Mouse (Mus musculus): Measurements from ENCODE around the gene Zbtb11. TPM values are rescaled to one million over a fixed set of nuclear protein-coding genes. Genes with fewer than 3 reads are reported as not detected.
"Not testable (repeated sequence)": the region's sequence is repeated elsewhere in the genome, so short reads cannot be mapped to it uniquely, and the experiment has no call there.

Zbtb11 gene
- polyA plus RNA-seq, 1 experiment, result 6.1 TPM

DNA sequence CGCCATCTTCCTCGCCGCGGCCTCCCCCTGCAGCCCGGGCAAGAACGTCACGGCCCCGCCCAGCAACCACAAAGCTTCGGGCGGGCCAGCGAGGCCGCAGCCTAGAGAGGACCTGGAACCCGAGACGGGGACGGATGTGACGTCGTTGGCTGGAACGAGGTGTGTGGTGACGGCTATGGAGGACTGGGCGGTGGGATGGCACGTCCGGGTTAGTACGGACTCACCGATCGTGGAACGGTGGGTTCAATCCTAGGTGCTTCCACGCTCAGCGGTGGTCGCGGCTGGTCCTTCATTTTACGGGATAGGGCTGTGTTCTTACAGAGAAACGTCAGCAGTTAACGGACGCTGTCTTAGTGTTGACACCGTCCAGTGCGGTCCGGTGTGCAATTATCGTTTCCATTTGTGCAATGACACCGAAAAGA, 56.0 kb downstream of the Zbtb11 start, which contains the start of gene Pcnp:
Pcnp (minus strand) TSS at position 79 of the 422 bp plus-strand sequence.
- H3K4me3 ChIP-seq (ENCODE audit: control insufficient read depth, insufficient read depth, low read length), result peak within 1 kb of the TSS; percentile 63
- under 1% methylated on average over 39 of the region's 39 CpGs for WGBS
- H3K27ac ChIP-seq (ENCODE audit: control insufficient read depth, insufficient read depth, low read length), result peak within 1 kb of the TSS; percentile 65; the same call in 1 of the 2 replicates
- no peaks in the 10 kb centered on the region for H3K4me1 ChIP-seq (replicated peaks; ENCODE audit: control insufficient read depth, insufficient read depth, low read length)
- peak; percentile 96 for DNase-seq
- peaks cover 19% of the 10 kb centered on the region for H3K36me3 ChIP-seq (ENCODE audit: control insufficient read depth, insufficient read depth, low read length)
- no peaks in the 10 kb centered on the region for H3K27me3 ChIP-seq (ENCODE audit: control insufficient read depth, insufficient read depth, low read length)
- 0 out of 2 replicates have a peak, but pooled peaks have one; percentile 48 for TF ChIP-seq CTCF (IDR thresholded peaks at IDR 0.05; ENCODE audit: borderline replicate concordance, control insufficient read depth, extremely low read depth, insufficient read depth, low read length, poor library complexity)
- peak; percentile 74; the same call in 1 of the 2 replicates for TF ChIP-seq POLR2A (IDR thresholded peaks at IDR 0.05; ENCODE audit: control insufficient read depth, extremely low read depth, insufficient read depth, low read length, poor library complexity)

DNA sequence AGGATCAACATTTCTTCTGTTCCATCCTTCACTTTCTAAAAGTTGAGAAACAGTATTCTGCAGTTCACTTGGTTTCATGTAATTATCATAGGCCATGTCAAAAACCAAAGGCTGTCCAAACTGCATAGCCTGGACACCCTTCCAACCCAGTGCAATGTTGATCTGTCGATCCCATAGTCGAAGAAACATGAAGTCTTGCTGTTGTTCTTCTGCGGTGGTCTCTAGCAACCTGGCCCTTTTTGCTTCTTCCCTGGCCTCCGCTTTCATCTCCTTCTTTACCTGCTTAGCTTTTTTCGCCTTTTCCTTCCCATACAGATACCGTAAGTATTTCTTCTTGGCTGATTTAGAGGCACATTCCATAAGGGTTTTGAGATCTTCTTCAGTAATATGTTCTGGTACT, 60.9 kb downstream of the Zbtb11 start:
- Histone ChIP-seq H3K4me1 (replicated peaks; ENCODE audit: control insufficient read depth, insufficient read depth, low read length) (peaks cover 5% of the 10 kb centered on the region; the same call in 1 of the 2 replicates), H3K27ac (ENCODE audit: control insufficient read depth, insufficient read depth, low read length) (no peak overlapping the region), H3K36me3 (ENCODE audit: control insufficient read depth, insufficient read depth, low read length) (peaks cover 15% of the 10 kb centered on the region), H3K27me3 (ENCODE audit: control insufficient read depth, insufficient read depth, low read length) (no peaks in the 10 kb centered on the region), H3K4me3 (ENCODE audit: control insufficient read depth, insufficient read depth, low read length) (no peak overlapping the region)
- no peak for DNase-seq
- WGBS, result 98% methylated on average over 6 of the region's 6 CpGs
- TF ChIP-seq POLR2A (IDR thresholded peaks at IDR 0.05; ENCODE audit: control insufficient read depth, extremely low read depth, insufficient read depth, low read length, poor library complexity) (no peak), CTCF (IDR thresholded peaks at IDR 0.05; ENCODE audit: borderline replicate concordance, control insufficient read depth, extremely low read depth, insufficient read depth, low read length, poor library complexity) (no peak)

DNA sequence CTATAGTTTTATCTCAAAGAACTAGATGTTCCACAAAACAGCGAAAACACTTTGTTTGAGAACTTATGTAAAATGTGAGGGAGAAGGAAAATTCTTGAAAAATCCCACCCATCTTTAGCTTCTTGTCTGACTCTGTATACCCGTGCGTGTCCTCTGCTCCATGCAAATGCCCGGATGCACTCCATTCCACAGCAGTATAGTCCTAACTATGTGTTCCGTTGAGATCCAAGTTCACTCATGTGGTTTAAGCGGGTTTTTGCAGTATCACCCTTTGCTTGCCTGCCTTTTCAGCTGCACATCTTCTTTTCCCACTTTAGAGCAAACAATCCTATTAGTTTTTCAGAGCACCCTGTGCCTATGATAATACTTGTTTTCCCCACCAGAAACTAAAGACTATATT, 62.8 kb downstream of the Zbtb11 start:
- Histone ChIP-seq H3K27ac (ENCODE audit: control insufficient read depth, insufficient read depth, low read length) (no peak overlapping the region), H3K27me3 (ENCODE audit: control insufficient read depth, insufficient read depth, low read length) (no peaks in the 10 kb centered on the region), H3K36me3 (ENCODE audit: control insufficient read depth, insufficient read depth, low read length) (peaks cover 15% of the 10 kb centered on the region), H3K4me3 (ENCODE audit: control insufficient read depth, insufficient read depth, low read length) (no peak overlapping the region), H3K4me1 (replicated peaks; ENCODE audit: control insufficient read depth, insufficient read depth, low read length) (peaks cover 5% of the 10 kb centered on the region; the same call in 1 of the 2 replicates)
- TF ChIP-seq POLR2A (IDR thresholded peaks at IDR 0.05; ENCODE audit: control insufficient read depth, extremely low read depth, insufficient read depth, low read length, poor library complexity) (no peak), CTCF (IDR thresholded peaks at IDR 0.05; ENCODE audit: borderline replicate concordance, control insufficient read depth, extremely low read depth, insufficient read depth, low read length, poor library complexity) (no peak)
- 46% methylated on average over 6 of the region's 6 CpGs for WGBS
- no peak for DNase-seq

DNA sequence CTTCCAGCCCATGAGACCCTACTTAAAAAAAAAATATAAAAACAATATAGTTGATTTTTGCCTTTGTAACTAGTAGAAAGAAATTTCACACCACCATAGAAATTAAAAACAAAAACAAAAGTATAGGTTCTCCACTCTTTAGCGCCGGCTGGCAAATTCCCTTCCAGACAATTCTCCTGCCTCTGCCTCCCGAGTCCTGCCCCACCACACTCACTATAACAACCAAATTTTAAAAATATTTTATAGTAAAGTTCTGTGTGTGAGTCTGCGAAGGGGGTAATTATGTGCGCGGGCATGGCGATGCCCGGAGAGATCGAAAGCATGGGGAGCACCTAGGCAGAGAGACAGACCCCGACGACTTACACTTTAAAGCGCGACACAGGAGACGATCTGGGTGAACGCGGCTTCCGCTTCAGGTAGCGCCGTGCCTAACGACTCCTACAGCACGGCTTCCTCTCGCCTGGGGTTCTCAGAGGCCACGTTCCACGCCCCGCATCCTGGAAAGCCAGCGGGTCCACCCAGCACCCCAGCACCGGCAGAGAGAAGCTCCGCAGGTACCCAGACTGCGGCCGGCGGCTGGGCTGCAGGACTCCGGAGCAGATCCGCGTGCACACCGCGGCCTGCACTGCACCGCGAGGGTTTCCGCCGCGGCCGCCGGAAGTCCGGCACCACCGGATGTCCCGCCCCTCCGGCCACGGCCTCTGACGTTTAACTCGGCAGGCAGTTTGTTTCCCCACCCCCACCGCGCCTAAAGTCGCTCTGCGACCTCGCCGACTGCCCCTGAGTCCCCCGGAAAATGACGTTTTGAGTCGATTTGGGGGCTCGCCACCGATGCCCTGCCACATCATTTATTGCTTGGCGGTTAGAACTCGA, 63.7 kb downstream of the Zbtb11 start, which contains the start of gene Trmt10c:
Trmt10c (minus strand) TSS at position 682 of the 873 bp plus-strand sequence.
- Histone ChIP-seq H3K27me3 (ENCODE audit: control insufficient read depth, insufficient read depth, low read length) (no peaks in the 10 kb centered on the region), H3K27ac (ENCODE audit: control insufficient read depth, insufficient read depth, low read length) (peak within 1 kb of the TSS; percentile 72), H3K4me3 (ENCODE audit: control insufficient read depth, insufficient read depth, low read length) (peak within 1 kb of the TSS; percentile 78), H3K4me1 (replicated peaks; ENCODE audit: control insufficient read depth, insufficient read depth, low read length) (peaks cover 5% of the 10 kb centered on the region; the same call in 1 of the 2 replicates), H3K36me3 (ENCODE audit: control insufficient read depth, insufficient read depth, low read length) (peaks cover 15% of the 10 kb centered on the region)
- under 1% methylated on average over 63 of the region's 63 CpGs for WGBS
- peak; percentile 92 for DNase-seq
- peak; percentile 63; the same call in 1 of the 2 replicates for TF ChIP-seq POLR2A (IDR thresholded peaks at IDR 0.05; ENCODE audit: control insufficient read depth, extremely low read depth, insufficient read depth, low read length, poor library complexity)
- TF ChIP-seq CTCF (IDR thresholded peaks at IDR 0.05; ENCODE audit: borderline replicate concordance, control insufficient read depth, extremely low read depth, insufficient read depth, low read length, poor library complexity), result no peak; the same call in 1 of the 2 replicates

DNA sequence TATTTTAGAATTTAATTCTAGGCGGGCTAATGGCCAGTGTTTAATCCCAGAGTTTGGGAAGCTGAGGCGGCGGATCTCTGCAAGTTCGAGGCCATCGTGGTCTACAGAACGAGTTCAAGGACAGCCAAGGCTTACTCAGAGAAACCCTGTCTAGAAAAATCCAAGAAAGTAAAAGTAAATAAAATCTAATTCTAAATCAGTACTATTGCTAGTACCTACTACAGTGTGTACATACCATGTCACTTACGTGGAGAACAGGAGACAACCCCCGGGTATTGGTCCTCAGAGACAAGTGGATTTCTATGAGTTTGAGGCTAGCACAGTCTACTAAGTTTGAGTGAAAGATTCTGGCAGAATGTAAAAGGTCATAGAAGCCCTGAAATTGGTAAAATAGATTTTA, 64.4 kb downstream of the Zbtb11 start:
- peaks cover 5% of the 10 kb centered on the region; the same call in 1 of the 2 replicates for H3K4me1 ChIP-seq (replicated peaks; ENCODE audit: control insufficient read depth, insufficient read depth, low read length)
- no peak for DNase-seq
- H3K27me3 ChIP-seq (ENCODE audit: control insufficient read depth, insufficient read depth, low read length), result no peaks in the 10 kb centered on the region
- TF ChIP-seq POLR2A (IDR thresholded peaks at IDR 0.05; ENCODE audit: control insufficient read depth, extremely low read depth, insufficient read depth, low read length, poor library complexity), result no peak
- TF ChIP-seq CTCF (IDR thresholded peaks at IDR 0.05; ENCODE audit: borderline replicate concordance, control insufficient read depth, extremely low read depth, insufficient read depth, low read length, poor library complexity), result no peak
- H3K4me3 ChIP-seq (ENCODE audit: control insufficient read depth, insufficient read depth, low read length), result peak overlapping the region; percentile 78
- WGBS, result 32% methylated on average over 8 of the region's 8 CpGs
- H3K27ac ChIP-seq (ENCODE audit: control insufficient read depth, insufficient read depth, low read length), result peak overlapping the region; percentile 72
- H3K36me3 ChIP-seq (ENCODE audit: control insufficient read depth, insufficient read depth, low read length), result peaks cover 15% of the 10 kb centered on the region

DNA sequence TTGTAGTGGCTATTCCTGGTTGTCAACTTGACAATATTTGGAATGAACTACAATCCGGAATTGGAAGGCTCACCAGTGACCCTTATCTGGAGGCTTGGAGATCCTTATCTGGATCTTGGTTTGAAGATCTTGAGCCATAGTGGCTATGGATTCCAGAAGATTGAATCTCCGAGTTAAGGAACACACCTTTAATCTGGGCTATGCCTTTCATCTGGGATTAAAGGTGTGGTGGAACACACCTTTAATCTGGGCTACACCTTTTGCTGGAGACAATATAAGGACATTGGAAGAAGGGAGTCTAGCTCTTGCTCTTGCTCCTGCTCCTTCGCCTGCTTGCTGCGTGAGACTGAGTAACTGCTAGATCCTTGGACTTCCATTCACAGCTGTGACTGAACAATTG, 74.4 kb downstream of the Zbtb11 start, which contains the start of gene Senp7:
Senp7 (plus strand) TSS at position 301 of the 400 bp plus-strand sequence.
- H3K4me1 ChIP-seq (replicated peaks; ENCODE audit: control insufficient read depth, insufficient read depth, low read length), result not testable (repeated sequence)
- WGBS, result no CpG with 5 or more reads among the region's 4 CpGs

More for the DNA sequence above, 74.4 kb downstream of the Zbtb11 start, which contains the start of gene Senp7:
- H3K4me3 ChIP-seq (ENCODE audit: control insufficient read depth, insufficient read depth, low read length); H3K27me3 ChIP-seq (ENCODE audit: control insufficient read depth, insufficient read depth, low read length); H3K36me3 ChIP-seq (ENCODE audit: control insufficient read depth, insufficient read depth, low read length); DNase-seq; H3K27ac ChIP-seq (ENCODE audit: control insufficient read depth, insufficient read depth, low read length): not testable (repeated sequence)

All from thymus, adult 2 months (tissue).